Mouse (Mus musculus) retina, postnatal 7 days (tissue): ENCODE data around the gene Cacng8.

ENCODE experiments used
- DNase-seq: peaks from one replicate; pipeline ENCODE4 v3.0.0-alpha.2; 2012; ENCODE audit warnings: low read depth, low spot score

Gene Cacng8

GRCm38 (mm10) chr7:3390413-3391080 lies at the start of gene Cacng8:
Gene Cacng8, plus strand, starts transcription at chr7:3390683.
- DNase-seq = no peak

- DNase-seq = no peak
Measured at GRCm38 (mm10) chr7:3343861-3344260, 46.6 kb upstream of the Cacng8 start.

- no peak for DNase-seq
Measured at GRCm38 (mm10) chr7:3345301-3345700, 45.2 kb upstream of the Cacng8 start.

- DNase-seq = no peak
Measured at GRCm38 (mm10) chr7:3347366-3348287, 42.9 kb upstream of the Cacng8 start.

- no peak for DNase-seq
Measured at GRCm38 (mm10) chr7:3348326-3348725, 42.2 kb upstream of the Cacng8 start.

- no peak for DNase-seq
Measured at GRCm38 (mm10) chr7:3349775-3350174, 40.7 kb upstream of the Cacng8 start.

- DNase-seq = no peak
Measured at GRCm38 (mm10) chr7:3351536-3351935, 38.9 kb upstream of the Cacng8 start.

- no peak for DNase-seq
Measured at GRCm38 (mm10) chr7:3354850-3355249, 35.6 kb upstream of the Cacng8 start.

GRCm38 (mm10) chr7:3360678-3361077 lies 29.8 kb upstream of the Cacng8 start:
- DNase-seq = no peak

GRCm38 (mm10) chr7:3365547-3366279 lies 24.8 kb upstream of the Cacng8 start:
- DNase-seq = no peak

GRCm38 (mm10) chr7:3366705-3367516 lies 23.6 kb upstream of the Cacng8 start:
- no peak for DNase-seq

GRCm38 (mm10) chr7:3367569-3367968 lies 22.9 kb upstream of the Cacng8 start:
- no peak for DNase-seq

- no peak for DNase-seq
Measured at GRCm38 (mm10) chr7:3368311-3368710, 22.2 kb upstream of the Cacng8 start.

GRCm38 (mm10) chr7:3369189-3369588 lies 21.3 kb upstream of the Cacng8 start:
- no peak for DNase-seq

GRCm38 (mm10) chr7:3370407-3370806 lies 20.1 kb upstream of the Cacng8 start:
- no peak for DNase-seq

- DNase-seq = no peak
Measured at GRCm38 (mm10) chr7:3372376-3372775, 18.1 kb upstream of the Cacng8 start.

- DNase-seq = no peak
Measured at GRCm38 (mm10) chr7:3373754-3374153, 16.7 kb upstream of the Cacng8 start.

- DNase-seq = no peak
Measured at GRCm38 (mm10) chr7:3376831-3377230, 13.7 kb upstream of the Cacng8 start.

- DNase-seq = no peak
Measured at GRCm38 (mm10) chr7:3382123-3382522, 8.4 kb upstream of the Cacng8 start.

- DNase-seq = no peak
Measured at GRCm38 (mm10) chr7:3384807-3385319, 5.6 kb upstream of the Cacng8 start.
